Mouse (Mus musculus) embryonic facial prominence, embryonic 11.5 days (tissue): ENCODE measurements around the gene Adam15. TPM values are rescaled to one million over a fixed set of nuclear protein-coding genes. Genes with fewer than 3 reads are reported as not detected.

ENCODE experiments used
- ATAC-seq: fragments of 200-750 bp; cut with Nextera tagmentation; replicated peaks from 2 replicates; pipeline ENCODE4 v1.8.0; 2017; ENCODE audit warnings: low read depth; ENCODE audit not compliant: insufficient number of reproducible peaks, low FRiP score, low TSS enrichment
- DNase-seq: peaks from one replicate; pipeline ENCODE4 v3.0.0-alpha.2; 2015; ENCODE audit warnings: low spot score
- H3K27ac ChIP-seq: fragments of 300-500 bp; sonication (generic); replicated peaks from 2 replicates; pipeline ENCODE4 v1.5.1; 2014; ENCODE audit warnings: mild to moderate bottlenecking, low read depth, low read length, control low read depth
- H3K27me3 ChIP-seq: fragments of 300-500 bp; sonication (generic); 2 replicates; pipeline ENCODE4 v1.6.1; 2014; ENCODE audit warnings: mild to moderate bottlenecking, low read length, moderate library complexity, mixed read lengths; ENCODE audit not compliant: control insufficient read depth, insufficient read depth
- H3K36me3 ChIP-seq: fragments of 300-500 bp; sonication (generic); replicated peaks from 2 replicates; pipeline ENCODE4 v1.6.1; 2014; ENCODE audit warnings: low read depth, mild to moderate bottlenecking, low read length, moderate library complexity, mixed read lengths; ENCODE audit not compliant: control insufficient read depth, insufficient read depth
- H3K4me1 ChIP-seq: fragments of 300-500 bp; sonication (generic); 2 replicates; pipeline ENCODE4 v1.6.1; 2014; ENCODE audit warnings: low read length, mixed read lengths; ENCODE audit not compliant: control insufficient read depth, insufficient read depth
- H3K4me2 ChIP-seq: fragments of 300-500 bp; sonication (generic); 2 replicates; pipeline ENCODE4 v1.6.1; 2014; ENCODE audit warnings: low read depth, mild to moderate bottlenecking, control low read depth, low read length, moderate library complexity
- H3K4me3 ChIP-seq: fragments of 300-500 bp; sonication (generic); 2 replicates; pipeline ENCODE4 v1.5.1; 2014; ENCODE audit warnings: low read depth, low read length, control low read depth
- H3K9ac ChIP-seq: fragments of 300-500 bp; sonication (generic); replicated peaks from 2 replicates; pipeline ENCODE4 v1.6.1; 2014; ENCODE audit warnings: mild to moderate bottlenecking, control low read depth, low read length
- H3K9me3 ChIP-seq: fragments of 300-500 bp; sonication (generic); replicated peaks from 2 replicates; pipeline ENCODE4 v1.6.1; 2016; ENCODE audit warnings: mild to moderate bottlenecking, low read length, inconsistent platforms, mixed read lengths; ENCODE audit not compliant: control insufficient read depth
- WGBS: fragments of 180-500 bp; shearing (Covaris S2); extraction: QIAGEN DNeasy Blood & Tissue Kit; methylation state at CpG from one replicate; pipeline ENCODE4 v1.1.7; 2014; 5-methylcytosine and 5-hydroxymethylcytosine counted together
- polyA plus RNA-seq: library from polyadenylated mRNA; unstranded; fragments of >200 nt; fragmentation: Nextera tagmentation; extraction: Ambion mirVana; gene quantifications from 2 replicates; pipeline ENCODE4 v1.2.1, GENCODE M21; 2014

The Adam15 gene
- polyA plus RNA-seq: 17.8 and 17.9 TPM in 2 replicates

DNA sequence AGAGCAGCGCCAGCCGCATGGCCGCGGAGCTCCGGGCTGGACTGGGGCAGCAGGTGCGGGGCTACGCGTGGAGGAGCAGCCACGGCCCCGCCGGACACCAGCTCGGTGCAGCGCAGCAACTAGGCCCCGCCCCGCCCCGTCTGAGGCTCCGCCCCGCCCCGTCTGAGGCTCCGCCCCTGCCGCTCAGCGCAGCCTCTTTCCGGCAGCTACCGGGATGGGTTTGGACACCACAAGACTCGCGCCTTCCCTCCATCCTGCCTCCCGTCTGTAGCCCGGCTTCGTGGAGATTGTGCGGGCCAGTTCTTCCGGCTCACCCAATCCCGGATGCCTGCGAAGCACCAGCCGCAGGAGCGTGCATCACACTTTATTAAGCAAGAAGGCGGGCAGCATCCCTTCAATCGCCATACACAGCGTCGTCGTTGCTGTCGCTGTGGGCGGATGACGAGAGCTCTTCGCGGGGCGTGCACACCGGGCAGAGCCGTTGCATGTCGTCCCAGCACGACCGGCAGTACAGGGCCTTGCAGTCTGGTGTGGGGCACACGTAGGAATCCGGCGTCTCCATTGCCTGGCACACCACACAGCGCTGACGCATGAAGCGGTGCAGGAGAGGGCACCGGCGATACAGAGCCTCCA lies at the start of gene Adam15:
Adam15 (minus strand) TSS at position 128 of the 633 bp plus-strand sequence.
- Histone ChIP-seq H3K4me2 (peak within 1 kb of the TSS; percentile 69), H3K27me3 (peaks cover 2% of the 10 kb centered on the region; the same call in 1 of the 2 replicates), H3K9me3 (no peaks in the 10 kb centered on the region), H3K27ac (no peak within 1 kb of the TSS), H3K4me1 (peaks cover 3% of the 10 kb centered on the region), H3K36me3 (no peaks in the 10 kb centered on the region; the same call in 1 of the 2 replicates), H3K4me3 (peak within 1 kb of the TSS; percentile 44), H3K9ac (peak within 1 kb of the TSS; percentile 47)
- DNase-seq (peak; percentile 89), ATAC-seq (peak; percentile 87)
- 1% methylated on average over 45 of the region's 59 CpGs for WGBS

DNA sequence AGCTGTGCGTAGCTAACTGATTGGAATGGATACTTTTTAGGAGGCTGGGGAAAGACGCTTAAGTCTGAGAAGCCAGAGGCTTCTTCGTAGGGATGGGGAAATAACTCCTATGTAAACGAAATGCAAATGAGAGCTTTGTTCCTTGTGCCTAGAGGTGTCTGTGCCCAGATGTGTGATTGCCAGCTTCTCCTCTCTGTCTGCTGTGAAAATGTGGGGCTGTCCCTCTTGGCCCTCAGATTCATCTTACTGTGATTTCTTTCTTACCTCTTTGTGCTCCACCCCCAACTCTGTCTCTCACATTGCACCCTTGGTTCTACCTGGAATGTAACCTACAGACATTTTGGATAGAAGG lies 46.8 kb upstream of the Adam15 start:
- peak overlapping the region; percentile 50 for H3K9ac ChIP-seq
- 4% methylated on average over 4 of the region's 4 CpGs for WGBS
- DNase-seq: no peak

DNA sequence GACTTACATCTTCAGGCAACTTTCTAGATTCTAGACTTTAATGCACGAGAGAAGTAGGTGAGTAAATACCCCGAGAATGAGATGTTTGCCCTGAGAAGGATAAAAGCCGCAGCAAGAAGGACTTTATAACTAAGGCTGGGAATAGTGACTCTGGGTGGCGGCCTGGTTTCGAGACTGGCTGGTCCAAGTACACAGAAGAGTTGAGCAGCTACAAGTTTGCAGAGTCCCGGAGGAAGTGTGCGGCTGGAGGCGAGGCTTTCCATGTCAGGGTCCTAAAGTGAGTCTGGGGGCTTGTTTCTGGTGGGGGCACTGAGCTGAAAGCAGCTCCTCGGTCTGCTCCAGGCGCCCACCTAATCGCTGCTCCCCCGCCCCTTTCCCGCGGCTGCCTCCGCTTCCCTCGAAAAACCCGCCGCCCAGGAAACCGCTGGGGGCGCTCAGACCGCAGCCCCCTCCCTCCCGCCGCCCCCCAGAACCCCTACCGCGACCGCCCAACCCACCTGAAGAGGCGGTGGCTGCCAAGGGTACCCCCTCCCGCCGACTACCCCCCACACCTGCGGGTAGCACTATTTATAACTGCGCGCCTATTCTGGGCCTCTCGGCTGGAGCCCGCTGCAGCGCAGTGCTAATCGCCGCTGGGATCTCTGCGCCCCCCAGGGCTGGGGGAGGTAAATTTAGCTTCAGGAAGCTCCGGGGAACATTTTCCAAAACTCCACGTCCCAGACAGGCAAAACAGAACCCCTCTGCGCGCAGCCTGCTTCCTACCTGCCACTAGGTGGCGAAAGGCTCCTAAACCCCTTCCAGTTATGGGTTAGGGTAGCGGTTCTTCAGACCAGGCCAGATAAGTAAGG lies 46.2 kb upstream of the Adam15 start:
- Histone ChIP-seq H3K27ac (0 out of 2 replicates have a peak overlapping the region, but pooled peaks have one; percentile 2), H3K9ac (peak overlapping the region; percentile 50), H3K4me2 (peak overlapping the region; percentile 83), H3K4me3 (peak overlapping the region; percentile 45), H3K4me1 (peaks cover 16% of the 10 kb centered on the region), H3K27me3 (peaks cover 19% of the 10 kb centered on the region), H3K9me3 (no peaks in the 10 kb centered on the region), H3K36me3 (no peaks in the 10 kb centered on the region)
- peak; percentile 91 for DNase-seq
- no peak for ATAC-seq
- under 1% methylated on average over 42 of the region's 44 CpGs for WGBS

More for the DNA sequence above, 46.8 kb upstream of the Adam15 start:
- peaks cover 14% of the 10 kb centered on the region for H3K27me3 ChIP-seq
- peak overlapping the region; percentile 83 for H3K4me2 ChIP-seq
- H3K27ac ChIP-seq: no peak overlapping the region
- no peak for ATAC-seq
- H3K9me3 ChIP-seq: no peaks in the 10 kb centered on the region
- H3K4me3 ChIP-seq: peak overlapping the region; percentile 45
- H3K4me1 ChIP-seq: peaks cover 11% of the 10 kb centered on the region
- H3K36me3 ChIP-seq: no peaks in the 10 kb centered on the region

DNA sequence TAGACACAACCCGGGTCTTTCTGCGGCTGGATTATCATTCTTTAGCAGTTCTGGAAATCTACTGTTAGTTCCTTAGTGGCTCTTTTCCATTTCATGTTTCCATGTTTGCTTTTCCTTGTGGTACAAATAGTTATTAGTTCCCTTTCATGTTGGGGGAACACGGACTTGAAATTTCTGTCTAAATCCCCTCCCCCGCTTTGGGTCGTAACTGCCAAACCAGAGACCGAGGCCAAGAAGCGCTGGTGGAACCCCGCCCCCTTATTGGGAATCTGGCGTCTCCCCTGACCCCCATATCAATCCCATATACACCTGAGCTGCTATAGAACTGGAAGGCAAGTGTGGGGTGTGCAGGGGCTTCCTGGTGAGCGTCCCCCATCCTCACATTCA lies 45.6 kb upstream of the Adam15 start:
- no peak for ATAC-seq
- H3K36me3 ChIP-seq: no peaks in the 10 kb centered on the region
- H3K4me3 ChIP-seq: peak overlapping the region; percentile 45
- DNase-seq: peak; percentile 28
- H3K27ac ChIP-seq: no peak overlapping the region
- no peaks in the 10 kb centered on the region for H3K9me3 ChIP-seq
- peak overlapping the region; percentile 83 for H3K4me2 ChIP-seq
- H3K4me1 ChIP-seq: peaks cover 16% of the 10 kb centered on the region
- H3K27me3 ChIP-seq: peaks cover 20% of the 10 kb centered on the region
- under 1% methylated on average over 10 of the region's 10 CpGs for whole genome bisulfite sequencing
- peak overlapping the region; percentile 50; the same call in 1 of the 2 replicates for H3K9ac ChIP-seq

DNA sequence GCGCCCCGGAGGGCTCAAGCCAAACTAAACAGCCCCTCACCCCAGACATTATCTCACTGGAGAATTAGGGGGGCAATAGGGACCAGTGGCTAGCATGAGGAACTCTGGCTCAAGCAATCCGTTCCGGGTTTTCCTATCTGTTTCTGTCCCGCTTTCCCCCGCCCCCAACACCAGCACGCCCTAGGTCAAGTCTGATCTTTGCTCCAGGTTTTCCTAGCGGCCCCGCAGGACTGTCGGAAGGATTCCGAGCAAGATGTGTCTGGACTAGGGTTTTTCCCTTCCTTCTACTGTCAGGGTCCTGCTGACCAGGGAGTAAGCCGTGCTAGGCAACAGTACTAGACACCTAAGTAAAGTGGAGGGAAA lies 45.1 kb upstream of the Adam15 start:
- Histone ChIP-seq H3K4me2 (peak overlapping the region; percentile 83), H3K9me3 (no peaks in the 10 kb centered on the region), H3K4me1 (peaks cover 16% of the 10 kb centered on the region), H3K27ac (no peak overlapping the region; the same call in 1 of the 2 replicates), H3K27me3 (peaks cover 20% of the 10 kb centered on the region), H3K9ac (no peak overlapping the region), H3K4me3 (peak overlapping the region; percentile 43), H3K36me3 (no peaks in the 10 kb centered on the region)
- DNase-seq (peak; percentile 93), ATAC-seq (no peak)
- WGBS: 1% methylated on average over 12 of the region's 12 CpGs

DNA sequence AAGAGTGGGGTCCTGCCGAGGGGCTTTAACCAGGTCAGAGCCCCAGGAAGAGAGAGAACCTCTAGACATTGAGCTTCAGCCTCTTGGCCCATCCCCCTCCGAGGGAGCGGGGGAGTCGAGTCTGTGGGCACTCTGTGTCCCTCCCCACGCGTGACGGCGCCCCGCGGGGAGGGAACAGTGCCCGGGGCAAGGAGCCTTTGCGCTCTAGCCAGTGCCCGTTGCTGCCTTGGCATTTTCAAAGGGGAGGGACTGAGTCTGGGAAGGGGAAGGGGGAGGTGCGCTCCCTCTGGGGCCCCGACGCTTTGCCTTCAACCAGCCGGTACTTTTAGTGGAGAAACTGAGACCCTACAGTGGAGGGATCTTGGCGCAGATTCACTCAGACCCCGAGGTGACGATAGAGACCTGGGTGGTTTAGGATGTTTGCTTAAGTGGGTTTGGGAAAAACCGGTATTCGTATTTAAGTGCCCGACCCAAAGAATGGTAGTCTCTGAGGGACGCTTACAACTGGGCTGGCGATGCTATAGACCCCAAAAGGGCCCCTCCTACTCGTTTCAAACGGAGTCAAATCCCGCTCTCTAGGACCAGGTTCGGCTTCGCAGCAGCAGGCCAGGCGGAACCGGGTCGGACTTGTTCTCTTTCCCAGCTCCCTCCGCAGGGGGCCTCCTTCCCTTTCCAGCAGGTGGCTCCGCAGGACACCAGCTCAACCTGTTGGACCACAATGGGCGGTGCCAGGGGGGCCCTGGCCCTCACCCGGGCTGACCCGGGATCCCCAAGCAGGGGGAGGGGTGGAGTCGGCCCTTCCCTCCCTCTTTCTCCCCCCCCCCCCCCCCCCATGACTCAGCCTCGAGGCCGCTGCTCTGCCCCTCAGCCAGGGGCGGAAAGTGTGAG lies 44.5 kb upstream of the Adam15 start, which contains the start of gene Zbtb7b:
Zbtb7b (minus strand) TSS at position 771 of the 888 bp plus-strand sequence.
- peak; percentile 74 for DNase-seq
- peaks cover 16% of the 10 kb centered on the region for H3K4me1 ChIP-seq

DNA sequence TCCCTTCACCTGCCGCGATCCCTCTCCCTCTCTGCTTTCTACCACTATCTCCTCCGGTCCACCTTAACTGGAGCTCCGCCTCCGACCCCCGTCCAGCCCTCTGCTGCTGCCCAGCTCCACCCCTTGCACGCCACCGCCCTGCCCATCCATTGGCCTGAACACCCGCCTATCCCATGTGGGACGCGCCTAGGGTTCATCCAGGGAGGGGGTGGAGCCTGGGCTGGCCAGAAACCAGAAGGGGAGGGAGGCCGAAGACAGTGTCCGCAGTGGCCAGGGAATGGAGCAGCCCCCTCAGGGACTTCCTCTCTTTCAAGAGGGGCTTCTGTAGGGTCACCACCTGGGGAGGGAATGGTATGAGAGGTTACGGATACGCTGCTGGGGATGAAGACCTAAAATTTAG lies 43.8 kb upstream of the Adam15 start:
- ATAC-seq (peak; percentile 95), DNase-seq (peak; percentile 96)
- peak overlapping the region; percentile 1; the same call in 1 of the 2 replicates for H3K27ac ChIP-seq
- H3K4me3 ChIP-seq: peak overlapping the region; percentile 43
- H3K9me3 ChIP-seq: no peaks in the 10 kb centered on the region
- H3K4me1 ChIP-seq: peaks cover 16% of the 10 kb centered on the region
- peak overlapping the region; percentile 83 for H3K4me2 ChIP-seq
- peaks cover 20% of the 10 kb centered on the region for H3K27me3 ChIP-seq
- WGBS: under 1% methylated on average over 15 of the region's 15 CpGs
- peak overlapping the region; percentile 39 for H3K9ac ChIP-seq
- no peaks in the 10 kb centered on the region for H3K36me3 ChIP-seq

More for the DNA sequence above, 44.5 kb upstream of the Adam15 start, which contains the start of gene Zbtb7b:
- Histone ChIP-seq H3K36me3 (no peaks in the 10 kb centered on the region), H3K27ac (peak within 1 kb of the TSS; percentile 1; the same call in 1 of the 2 replicates), H3K9ac (peak within 1 kb of the TSS; percentile 50), H3K4me2 (peak within 1 kb of the TSS; percentile 83), H3K27me3 (peaks cover 20% of the 10 kb centered on the region), H3K4me3 (peak within 1 kb of the TSS; percentile 45), H3K9me3 (no peaks in the 10 kb centered on the region)
- peak; percentile 46 for ATAC-seq
- WGBS: under 1% methylated on average over 39 of the region's 42 CpGs
